Mouse (Mus musculus) CD4-positive helper T cell, adult 2 months (primary cell): ENCODE data around the gene Tmem56.
A peak's percentile ranks its signal among the peaks of the same experiment; 100 is the strongest.

ENCODE experiments used
- DNase-seq: peaks from one replicate; pipeline ENCODE4 v3.0.0-alpha.2; 2012; ENCODE audit warnings: low read depth, missing footprints, low spot score

The Tmem56 gene

GRCm38 (mm10) chr3:121279679-121280078 lies 3.2 kb downstream of the Tmem56 start:
- DNase-seq: no peak

GRCm38 (mm10) chr3:121277557-121277956 lies 5.3 kb downstream of the Tmem56 start:
- no peak for DNase-seq

GRCm38 (mm10) chr3:121277009-121277408 lies 5.9 kb downstream of the Tmem56 start:
- no peak for DNase-seq

- no peak for DNase-seq
Measured at GRCm38 (mm10) chr3:121274010-121274409, 8.9 kb downstream of the Tmem56 start.

- DNase-seq: no peak
Measured at GRCm38 (mm10) chr3:121272577-121272976, 10.3 kb downstream of the Tmem56 start.

- no peak for DNase-seq
Measured at GRCm38 (mm10) chr3:121267283-121267682, 15.6 kb downstream of the Tmem56 start.

GRCm38 (mm10) chr3:121264242-121264641 lies 18.7 kb downstream of the Tmem56 start:
- DNase-seq: no peak

- peak; percentile 5 for DNase-seq
Measured at GRCm38 (mm10) chr3:121263205-121263548, 19.7 kb downstream of the Tmem56 start.

GRCm38 (mm10) chr3:121262521-121263204 lies 20.2 kb downstream of the Tmem56 start:
- DNase-seq: peak; percentile 15

GRCm38 (mm10) chr3:121261939-121262520 lies 20.9 kb downstream of the Tmem56 start:
- DNase-seq: no peak

GRCm38 (mm10) chr3:121261251-121261650 lies 21.6 kb downstream of the Tmem56 start:
- DNase-seq: no peak

GRCm38 (mm10) chr3:121260831-121261230 lies 22.1 kb downstream of the Tmem56 start:
- DNase-seq: no peak

GRCm38 (mm10) chr3:121260041-121260440 lies 22.9 kb downstream of the Tmem56 start:
- no peak for DNase-seq

GRCm38 (mm10) chr3:121258521-121259478 lies 24.1 kb downstream of the Tmem56 start:
- no peak for DNase-seq

- DNase-seq: no peak
Measured at GRCm38 (mm10) chr3:121257418-121257817, 25.5 kb downstream of the Tmem56 start.

- no peak for DNase-seq
Measured at GRCm38 (mm10) chr3:121256131-121256530, 26.8 kb downstream of the Tmem56 start.

GRCm38 (mm10) chr3:121255501-121255900 lies 27.4 kb downstream of the Tmem56 start:
- DNase-seq: no peak

GRCm38 (mm10) chr3:121250576-121251433 lies 32.1 kb downstream of the Tmem56 start:
- no peak for DNase-seq

- no peak for DNase-seq
Measured at GRCm38 (mm10) chr3:121250048-121250447, 32.9 kb downstream of the Tmem56 start.

GRCm38 (mm10) chr3:121242941-121243340 lies 40.0 kb downstream of the Tmem56 start:
- no peak for DNase-seq
